Mouse (Mus musculus): ENCODE results near the gene Usp45. TPM values are rescaled to one million over a fixed set of nuclear protein-coding genes. Genes with fewer than 3 reads are reported as not detected.
A peak's percentile ranks its signal among the peaks of the same experiment; 100 is the strongest.
"Not testable (repeated sequence)": the region's sequence is repeated elsewhere in the genome, so short reads cannot be mapped to it uniquely, and the experiment has no call there.

Usp45 gene
- 10 to 100 TPM; 44.4 to 49.2 TPM for total RNA-seq (2021)
- long read RNA-seq, experiment 1, full-length matches to known transcripts = 4 of 8 reads
- long read RNA-seq, experiment 1, partial matches to known transcripts = 2 of 8 reads
- long read RNA-seq, experiment 1, other reads (novel, unspliced or antisense) = 2 of 8 reads
- long read RNA-seq, experiment 2, full-length matches to known transcripts = 1 of 3 reads
- long read RNA-seq, experiment 2, partial matches to known transcripts = 1 of 3 reads
- long read RNA-seq, experiment 2, other reads (novel, unspliced or antisense) = 1 of 3 reads

DNA sequence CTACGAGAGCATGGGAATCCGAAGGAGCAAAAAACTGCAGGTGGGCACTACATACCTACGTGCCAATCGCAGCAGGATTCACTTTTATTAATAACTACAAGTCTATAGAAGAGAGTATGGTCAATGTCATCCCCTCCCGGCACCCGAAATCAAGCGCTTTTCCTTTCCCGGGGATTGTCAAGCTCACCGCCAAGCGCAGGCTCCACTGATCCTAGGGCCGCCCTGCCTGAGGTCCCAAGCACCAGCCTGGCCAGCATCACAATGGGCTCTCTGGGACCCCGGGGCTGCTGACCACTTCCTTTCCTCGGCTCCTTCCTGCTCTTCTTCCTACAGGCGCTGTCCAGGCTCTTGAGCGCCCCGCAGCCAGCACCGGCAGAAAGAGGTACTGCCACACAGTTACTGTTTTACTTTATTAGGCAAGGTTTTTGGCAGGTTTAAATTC lies at the start of gene Usp45, which contains the start of gene Tstd3:
Usp45 (plus strand) TSS at position 294 of the 442 bp plus-strand sequence.
Tstd3 (minus strand) TSS at position 350 of the 442 bp plus-strand sequence.
- intact Hi-C loops (cut with DNase I) = loop anchor here (2.0 kb wide), 1 partner anchor 40 kb away; the partner anchor contains the start of gene Ccnc
- TF ChIP-seq CTCF (IDR thresholded peaks at IDR 0.05) = peak; percentile 99
- Histone ChIP-seq H3K4me3 (peak within 1 kb of the TSS; percentile 71), H3K27ac (peak within 1 kb of the TSS; percentile 91)
- DNase-seq (ENCODE audit: extremely low spot score in 1 of 2, low spot score in 2 of 2) = peak; percentile 84 to 89

DNA sequence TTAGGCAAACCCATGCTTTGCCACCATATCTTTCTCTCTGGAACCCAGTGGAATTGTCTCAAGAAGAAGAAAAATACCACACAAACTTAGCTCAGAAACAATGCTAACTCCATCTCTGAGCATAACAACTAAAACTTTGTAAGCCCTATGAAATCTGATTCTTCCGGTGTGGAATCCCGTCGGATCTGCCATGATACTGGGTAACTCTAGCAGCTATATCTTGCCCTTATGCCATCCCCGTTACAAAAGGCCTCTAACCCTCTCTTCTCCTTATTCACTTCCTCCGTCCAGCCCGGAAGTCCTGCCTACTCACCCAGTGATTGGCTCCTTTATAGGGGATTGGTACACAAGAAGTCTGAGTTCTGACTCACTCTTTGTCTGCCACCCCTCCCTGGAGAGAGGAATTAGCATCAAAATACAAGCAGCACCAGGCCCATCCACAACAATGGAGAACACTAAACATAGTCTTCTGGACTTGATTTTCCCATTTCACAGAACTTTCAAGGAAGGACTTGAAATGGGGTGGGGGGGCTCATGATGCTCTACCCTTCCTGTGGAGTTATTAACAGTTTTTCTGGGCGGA lies 44.1 kb upstream of the Usp45 start:
- intact Hi-C loops (cut with DNase I) = no loop called here
- Histone ChIP-seq H3K27ac (no peak overlapping the region), H3K4me3 (no peak overlapping the region)
- DNase-seq (ENCODE audit: extremely low spot score in 1 of 2, low spot score in 2 of 2) = no peak
- TF ChIP-seq CTCF (IDR thresholded peaks at IDR 0.05) = no peak

DNA sequence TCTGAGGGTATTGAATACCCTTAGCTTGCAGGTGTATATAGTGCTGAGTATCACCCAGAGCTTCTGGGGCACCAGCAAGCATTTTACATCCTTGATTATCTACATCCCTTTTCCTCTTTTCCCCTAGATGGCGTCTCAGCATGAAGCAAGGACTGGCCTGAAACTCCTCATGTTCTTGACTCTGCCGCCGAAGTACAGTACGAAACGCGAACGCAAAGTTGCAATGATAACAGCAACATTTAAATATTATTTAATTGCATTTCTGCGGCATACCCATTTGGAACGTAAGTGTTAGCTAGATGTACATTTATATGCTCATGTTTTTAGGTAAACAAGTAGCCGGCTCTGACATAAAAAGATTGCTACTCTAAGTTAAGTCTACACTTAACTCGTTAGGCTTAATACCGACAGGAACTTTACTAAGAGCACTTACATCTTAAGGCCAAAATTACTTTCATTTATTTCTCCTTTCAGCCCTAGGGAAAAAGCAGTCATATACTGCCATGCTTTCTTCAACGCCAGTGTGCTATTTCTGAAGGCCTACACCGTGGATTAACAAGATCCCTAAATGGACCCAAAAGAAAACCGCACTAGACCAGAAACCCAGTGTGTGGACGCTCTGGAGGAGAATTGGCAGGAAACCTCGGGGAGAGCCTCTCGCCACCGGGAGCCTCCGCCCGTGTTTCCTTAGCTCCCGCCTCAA lies 39.9 kb upstream of the Usp45 start:
- TF ChIP-seq CTCF (IDR thresholded peaks at IDR 0.05) = peak; percentile 67
- intact Hi-C loops (cut with DNase I) = loop anchor here (2.0 to 5.0 kb wide), 2 partner anchors 40 to 85 kb away; partner anchors contain the start of genes Tstd3 and Usp45
- Histone ChIP-seq H3K4me3 (peak overlapping the region; percentile 82), H3K27ac (peak overlapping the region; percentile 85)
- DNase-seq (ENCODE audit: extremely low spot score in 1 of 2, low spot score in 2 of 2) = peak; percentile 17 to 25

DNA sequence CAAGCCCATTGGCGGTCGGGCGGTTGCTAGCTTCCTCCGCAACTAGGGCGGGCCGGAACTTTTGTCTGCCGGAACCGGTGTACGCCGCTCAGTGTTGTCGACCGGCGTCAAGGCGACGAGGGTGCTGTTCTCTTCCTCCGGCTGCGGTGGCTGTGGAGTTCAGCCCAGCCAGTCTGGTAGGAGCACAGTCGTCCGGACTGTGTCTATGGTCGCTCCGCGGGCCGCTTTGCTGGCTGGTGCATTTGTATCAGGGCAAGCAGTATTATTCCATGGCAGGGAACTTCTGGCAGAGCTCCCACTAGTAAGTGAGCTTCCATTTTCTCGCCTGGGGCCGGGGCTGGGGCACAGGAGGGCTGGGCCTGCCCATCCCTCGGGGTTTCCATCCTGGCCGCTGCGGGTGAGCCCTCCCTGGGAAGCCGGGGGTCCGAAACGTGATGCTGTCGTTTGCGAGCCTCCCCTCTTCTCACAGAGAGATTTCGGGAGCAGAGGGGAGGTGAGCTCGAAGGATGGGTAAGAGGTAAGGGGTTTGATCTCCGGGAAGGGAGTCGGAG lies 39.3 kb upstream of the Usp45 start, which contains the start of gene Ccnc:
Ccnc (plus strand) TSS at position 87 of the 551 bp plus-strand sequence.
- H3K27ac ChIP-seq = peak within 1 kb of the TSS; percentile 85
- TF ChIP-seq CTCF (IDR thresholded peaks at IDR 0.05) = no peak
- H3K4me3 ChIP-seq = peak within 1 kb of the TSS; percentile 82
- intact Hi-C loops (cut with DNase I) = loop anchor here (2.0 to 5.0 kb wide), 2 partner anchors 39 to 85 kb away; partner anchors contain the start of genes Tstd3 and Usp45
- peak; percentile 92 to 94 for DNase-seq (ENCODE audit: extremely low spot score in 1 of 2, low spot score in 2 of 2)

DNA sequence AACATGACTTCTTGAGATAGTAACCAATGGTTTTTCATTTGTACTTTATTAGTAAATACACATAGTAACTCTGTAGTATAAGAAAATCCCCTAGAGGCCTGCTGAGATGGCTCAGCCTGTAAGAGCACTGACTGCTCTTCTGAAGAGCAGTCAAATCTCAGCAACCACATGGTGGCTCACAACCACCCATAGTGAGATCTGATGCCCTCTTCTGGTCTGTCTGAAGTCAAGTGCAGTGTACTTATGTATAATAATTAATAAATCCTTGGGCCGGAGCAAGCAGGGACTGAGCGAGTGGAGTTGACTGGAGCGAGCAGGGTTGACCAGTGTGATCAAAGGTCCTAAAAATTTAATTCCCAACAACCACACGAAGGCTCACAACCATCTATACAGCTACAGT lies 27.8 kb upstream of the Usp45 start:
- peak; percentile 23 for TF ChIP-seq CTCF (IDR thresholded peaks at IDR 0.05)
- intact Hi-C loops (cut with DNase I) = no loop called here
- H3K4me3 ChIP-seq = no peak overlapping the region
- no peak for DNase-seq (ENCODE audit: extremely low spot score in 1 of 2, low spot score in 2 of 2)
- no peak overlapping the region for H3K27ac ChIP-seq

DNA sequence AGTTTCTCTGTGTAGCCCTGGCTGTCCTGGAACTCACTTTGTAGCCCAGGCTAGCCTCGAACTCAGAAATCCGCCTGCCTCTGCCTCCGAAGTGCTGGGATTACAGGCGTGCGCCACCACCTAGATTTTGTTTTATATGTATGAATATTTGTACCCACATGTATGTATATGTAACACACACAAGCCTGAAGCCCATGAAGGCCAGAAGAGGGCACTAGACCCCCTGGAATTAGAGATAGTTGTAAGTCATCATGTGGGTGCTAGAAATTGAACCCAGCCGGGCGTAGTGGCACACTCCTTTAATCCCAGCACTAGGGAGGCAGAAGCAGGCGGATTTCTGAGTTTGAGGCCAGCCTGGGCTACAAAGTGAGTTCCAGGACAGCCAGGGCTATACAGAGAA lies 22.8 kb upstream of the Usp45 start:
- intact Hi-C loops (cut with DNase I); H3K4me3 ChIP-seq; DNase-seq (ENCODE audit: extremely low spot score in 1 of 2, low spot score in 2 of 2); H3K27ac ChIP-seq: not testable (repeated sequence)

DNA sequence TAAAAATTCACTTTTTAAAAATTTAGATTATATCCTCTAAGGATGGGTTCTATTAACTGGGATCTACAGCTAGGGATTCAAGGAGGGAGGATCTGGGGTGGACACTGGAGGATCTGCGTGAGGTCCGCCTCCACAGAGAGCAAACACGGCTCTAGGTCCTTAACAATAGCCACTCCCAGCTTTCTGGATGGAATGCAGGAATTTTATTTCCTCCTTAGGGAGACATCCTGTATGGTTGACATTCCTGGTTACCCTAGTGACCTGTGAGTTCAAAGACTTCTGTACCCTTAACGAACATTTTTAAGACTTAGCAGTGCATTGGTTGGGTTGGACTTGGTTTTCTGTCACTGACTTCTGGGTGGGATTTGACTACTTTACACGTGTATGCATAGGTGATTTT lies 21.2 kb upstream of the Usp45 start:
- intact Hi-C loops (cut with DNase I) = no loop called here
- H3K4me3 ChIP-seq = no peak overlapping the region
- H3K27ac ChIP-seq = no peak overlapping the region
- no peak for TF ChIP-seq CTCF (IDR thresholded peaks at IDR 0.05)
- no peak for DNase-seq (ENCODE audit: extremely low spot score in 1 of 2, low spot score in 2 of 2)

DNA sequence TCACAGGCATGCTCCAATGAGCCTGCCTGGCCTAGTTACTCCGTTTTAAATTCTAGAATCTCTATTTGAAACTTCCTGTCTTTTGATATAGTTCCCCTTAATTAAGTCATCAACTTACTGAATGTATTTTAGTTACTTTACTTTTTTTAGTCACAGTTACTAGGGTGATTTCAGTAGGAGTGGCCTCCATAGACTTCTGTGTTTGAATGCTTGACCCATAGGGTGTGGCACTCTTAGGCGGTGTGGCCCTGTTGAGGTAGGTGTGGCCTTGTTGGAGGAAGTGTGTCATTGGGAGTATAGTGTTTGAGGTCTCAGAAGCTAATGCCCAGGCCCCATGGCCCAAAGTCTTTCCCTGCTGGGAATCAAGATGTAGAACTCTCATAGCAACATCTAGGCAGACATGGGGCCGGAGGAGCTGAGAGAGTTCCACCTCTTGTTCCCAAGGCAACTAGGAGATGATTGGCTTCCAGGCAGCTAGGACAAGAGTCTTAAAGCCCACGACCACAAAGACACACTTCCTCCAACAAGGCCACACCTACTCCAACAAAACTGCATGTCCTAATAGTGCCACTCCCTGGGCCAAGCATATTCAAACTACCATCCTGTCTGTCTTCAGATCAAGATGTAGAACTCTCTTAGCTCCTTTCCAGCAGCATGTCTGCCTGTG lies 11.7 kb upstream of the Usp45 start:
- Histone ChIP-seq H3K4me3 (no peak overlapping the region), H3K27ac (no peak overlapping the region)
- no peak for DNase-seq (ENCODE audit: extremely low spot score in 1 of 2, low spot score in 2 of 2)
- no peak for TF ChIP-seq CTCF (IDR thresholded peaks at IDR 0.05)
- intact Hi-C loops (cut with DNase I) = no loop called here

DNA sequence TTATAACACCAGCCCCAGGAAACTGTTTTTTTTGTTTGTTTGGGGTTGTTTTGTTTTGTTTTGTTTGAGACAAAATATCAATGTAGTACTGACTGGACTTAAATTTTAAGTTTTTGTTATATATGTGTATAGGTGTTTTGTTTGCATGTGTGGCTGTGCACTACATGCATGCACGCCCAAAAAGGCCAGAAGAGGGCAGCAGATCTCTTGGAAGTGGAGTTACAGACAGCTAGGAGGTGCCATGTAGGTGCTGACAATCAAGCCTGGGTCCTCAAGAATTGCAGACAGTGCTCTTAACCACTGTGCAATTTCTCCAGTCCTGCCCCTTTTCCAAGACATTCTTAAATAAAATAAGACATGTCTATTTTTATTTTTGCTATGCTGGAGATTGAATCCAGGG lies 8.1 kb upstream of the Usp45 start:
- intact Hi-C loops (cut with DNase I) = no loop called here
- no peak for DNase-seq (ENCODE audit: extremely low spot score in 1 of 2, low spot score in 2 of 2)
- H3K27ac ChIP-seq = no peak overlapping the region
- TF ChIP-seq CTCF (IDR thresholded peaks at IDR 0.05) = peak; percentile 5; the same call in 1 of the 2 replicates
- no peak overlapping the region for H3K4me3 ChIP-seq

DNA sequence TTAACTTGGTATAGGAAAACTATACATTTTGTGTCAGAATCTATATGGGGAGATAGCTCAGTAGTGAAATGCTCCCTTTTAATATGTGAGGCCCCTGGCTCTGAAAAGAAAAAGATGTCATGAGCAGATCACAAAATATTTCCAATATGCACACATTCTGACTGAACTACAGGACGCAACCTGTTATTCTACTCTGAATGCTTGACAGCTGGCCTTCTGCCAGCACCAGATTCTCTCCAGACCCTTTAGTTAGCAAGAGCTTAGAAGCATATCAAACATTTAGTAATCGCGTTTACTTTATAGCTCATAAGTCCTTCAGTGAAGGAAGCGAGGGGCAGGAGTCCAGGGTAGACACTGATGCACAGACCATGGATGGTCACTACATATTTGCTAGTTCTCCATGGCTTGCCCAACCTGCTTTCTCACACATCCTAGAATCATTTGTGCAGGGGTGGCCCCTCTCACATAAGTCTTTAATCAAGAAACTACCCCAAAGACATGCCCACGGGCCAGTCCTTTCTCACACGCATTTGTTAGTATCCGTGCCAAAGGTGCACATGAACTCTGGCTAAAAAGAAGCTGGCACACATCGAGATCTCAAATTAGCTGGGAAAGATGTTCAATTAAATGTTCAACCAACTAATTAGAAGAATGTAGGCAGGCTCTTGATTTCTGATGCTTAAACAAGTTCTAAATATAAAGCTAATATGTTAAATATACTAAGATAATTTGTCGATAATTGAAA lies 5.4 kb upstream of the Usp45 start:
- no peak for DNase-seq (ENCODE audit: extremely low spot score in 1 of 2, low spot score in 2 of 2)
- H3K4me3 ChIP-seq = no peak overlapping the region
- TF ChIP-seq CTCF (IDR thresholded peaks at IDR 0.05) = no peak
- intact Hi-C loops (cut with DNase I) = no loop called here
- no peak overlapping the region for H3K27ac ChIP-seq

DNA sequence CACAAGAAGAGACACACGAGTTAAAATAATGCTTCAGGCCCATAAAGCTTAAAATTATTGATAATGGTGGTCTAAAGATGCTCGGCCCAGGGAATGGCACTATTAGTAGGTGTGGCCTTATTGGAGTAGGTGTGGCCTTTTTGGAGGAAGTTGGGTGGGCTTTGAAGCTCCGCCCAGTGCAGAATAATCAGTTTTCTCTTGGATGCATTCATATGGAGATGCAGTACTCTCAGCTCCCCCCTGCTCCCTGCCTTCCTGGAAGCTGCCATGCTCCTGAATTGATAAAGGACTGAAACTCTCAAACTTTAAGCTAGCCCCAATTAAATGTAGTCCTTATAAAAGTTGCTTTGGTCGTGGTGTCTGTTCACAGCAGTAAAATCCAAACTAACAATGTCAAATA lies 3.1 kb upstream of the Usp45 start:
- no peak overlapping the region for H3K4me3 ChIP-seq
- H3K27ac ChIP-seq = no peak overlapping the region
- intact Hi-C loops (cut with DNase I) = no loop called here
- TF ChIP-seq CTCF (IDR thresholded peaks at IDR 0.05) = no peak
- DNase-seq (ENCODE audit: extremely low spot score in 1 of 2, low spot score in 2 of 2) = no peak
